Mouse (Mus musculus) ovary, adult 2 months (tissue): ENCODE results near the gene Zcchc4. TPM values are rescaled to one million over a fixed set of nuclear protein-coding genes. Genes with fewer than 3 reads are reported as not detected.

Experiments
- polyA plus RNA-seq: library from polyadenylated mRNA; depleted of rRNA; stranded (reverse); fragments of >200 nt; gene quantifications from 2 replicates; pipeline ENCODE4 v1.2.3, GENCODE M21; 2012; rRNA removed

Zcchc4 gene
- polyA plus RNA-seq, result 4.9 and 5.9 TPM in 2 replicates

GRCm38 (mm10) chr5:52775237-52775636, at the start of gene Zcchc4:
Gene Zcchc4, plus strand, starts transcription at chr5:52775409.

GRCm38 (mm10) chr5:52741391-52742111, 33.7 kb upstream of the Zcchc4 start, which contains the start of gene Pi4k2b:
Gene Pi4k2b, plus strand, starts transcription at chr5:52741574.

GRCm38 (mm10) chr5:52833761-52834274, 58.6 kb downstream of the Zcchc4 start, which contains the start of gene Anapc4:
Gene Anapc4, plus strand, starts transcription at chr5:52834012.

Other genes with a start within 250 kb of the Zcchc4 start
- gene Lgi2, start 208.9 kb upstream of the Zcchc4 start, polyA plus RNA-seq, result 5.1 and 6.0 TPM in 2 replicates
- gene Sepsecs, start 105.7 kb upstream of the Zcchc4 start, polyA plus RNA-seq, result 2.7 and 3.0 TPM in 2 replicates
- gene Pi4k2b, start 33.8 kb upstream of the Zcchc4 start, polyA plus RNA-seq, result 17.8 and 27.6 TPM in 2 replicates
- 15.1 and 15.8 TPM in 2 replicates for gene Anapc4, start 58.6 kb downstream of the Zcchc4 start, polyA plus RNA-seq